Mouse (Mus musculus) cerebellum, adult 9-10 months (tissue): Measurements from ENCODE around the gene Gm28047.

ENCODE experiments used
- DNase-seq: peaks from one replicate; pipeline ENCODE4 v3.0.0; 2022

Gm28047 gene

GRCm38 (mm10) chr15:102546246-102546645 is 78.6 kb downstream of the Gm28047 start:
- DNase-seq, result no peak

- peak; percentile 99 for DNase-seq
Measured at GRCm38 (mm10) chr15:102544801-102545200, 80.1 kb downstream of the Gm28047 start.

- peak; percentile 42 for DNase-seq
Measured at GRCm38 (mm10) chr15:102533926-102534325, 90.9 kb downstream of the Gm28047 start.

- DNase-seq, result peak; percentile 88
Measured at GRCm38 (mm10) chr15:102532106-102532900, 92.6 kb downstream of the Gm28047 start.

DNA sequence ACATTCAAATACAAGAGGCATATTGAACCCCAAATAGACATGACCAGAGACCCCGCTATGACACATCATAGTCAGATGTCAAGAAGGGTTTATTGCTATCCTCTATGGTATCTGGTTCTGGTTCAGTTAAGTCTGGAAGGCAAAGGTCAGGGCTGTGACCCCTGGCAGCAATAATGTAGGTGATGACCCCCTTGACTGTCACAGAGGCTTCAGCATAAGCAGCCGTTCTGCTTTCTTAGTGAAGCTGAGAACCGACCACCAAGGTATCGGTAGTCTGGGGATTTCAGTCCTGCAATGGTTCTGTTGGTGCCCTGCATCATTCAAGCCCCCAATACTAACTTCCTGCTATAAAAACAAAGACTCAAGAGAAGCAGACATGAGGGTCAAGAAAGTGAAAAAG is 93.3 kb downstream of the Gm28047 start:
- DNase-seq, result no peak

- no peak for DNase-seq
Measured at GRCm38 (mm10) chr15:102530566-102530965, 94.3 kb downstream of the Gm28047 start.

GRCm38 (mm10) chr15:102528396-102528795 is 96.5 kb downstream of the Gm28047 start:
- DNase-seq, result no peak

- no peak for DNase-seq
Measured at GRCm38 (mm10) chr15:102527936-102528335, 96.9 kb downstream of the Gm28047 start.

GRCm38 (mm10) chr15:102526111-102527002 is 98.5 kb downstream of the Gm28047 start:
- DNase-seq, result peak; percentile 31

DNA sequence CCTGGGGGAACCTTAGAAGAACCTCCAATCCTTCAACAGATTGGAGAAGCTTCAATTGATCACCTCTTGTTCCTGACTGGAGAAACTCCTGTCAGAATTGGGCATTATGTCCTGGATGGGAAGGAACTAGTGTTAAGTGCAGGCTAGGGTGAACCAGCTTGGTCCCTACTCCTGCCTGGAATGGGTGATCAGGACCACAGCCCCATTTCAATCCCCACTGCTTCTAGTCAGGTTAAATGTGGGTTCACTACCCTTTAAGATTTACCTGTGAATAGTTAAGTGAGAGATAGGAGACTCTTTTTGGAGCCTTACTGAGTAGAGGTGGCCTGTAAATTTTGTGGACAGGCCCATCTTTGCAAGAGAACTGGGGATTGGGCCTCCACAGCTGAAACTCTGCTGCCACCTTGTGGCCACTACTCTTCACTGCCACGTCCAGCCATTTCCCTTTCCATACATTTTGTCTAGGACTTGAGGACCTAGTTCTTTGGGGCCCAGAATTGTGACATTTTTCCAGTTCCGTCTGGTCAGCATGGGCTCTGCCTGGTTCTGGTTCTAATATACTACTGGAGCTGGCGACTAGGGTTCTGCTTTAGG is 99.9 kb downstream of the Gm28047 start, which contains the start of gene Npff:
Gene Npff (minus strand): TSS at position 51 of the 594 bp plus-strand sequence.
- peak; percentile 91 for DNase-seq

DNA sequence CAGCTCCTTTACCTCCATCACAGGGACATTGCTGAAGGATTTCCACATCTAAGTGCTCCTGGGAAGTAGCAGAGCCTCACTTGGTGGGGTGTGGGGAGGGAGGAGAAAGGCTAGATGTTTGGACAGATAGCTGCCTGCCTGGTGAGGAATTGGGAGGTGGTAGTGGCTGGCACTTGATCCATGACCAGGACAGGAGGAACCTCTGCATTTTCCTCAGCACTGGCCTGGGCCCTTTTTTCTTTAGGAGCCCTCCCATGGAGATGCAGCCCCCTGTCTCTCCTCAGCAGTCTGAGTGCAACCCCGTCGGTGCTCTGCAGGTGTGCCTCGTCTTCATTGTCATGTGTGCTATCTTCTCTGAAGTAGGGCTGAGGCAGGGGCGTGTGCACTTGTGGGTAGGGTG is 103.4 kb downstream of the Gm28047 start:
- peak; percentile 51 for DNase-seq

GRCm38 (mm10) chr15:102520416-102520815 is 104.5 kb downstream of the Gm28047 start:
- DNase-seq, result peak; percentile 70

DNA sequence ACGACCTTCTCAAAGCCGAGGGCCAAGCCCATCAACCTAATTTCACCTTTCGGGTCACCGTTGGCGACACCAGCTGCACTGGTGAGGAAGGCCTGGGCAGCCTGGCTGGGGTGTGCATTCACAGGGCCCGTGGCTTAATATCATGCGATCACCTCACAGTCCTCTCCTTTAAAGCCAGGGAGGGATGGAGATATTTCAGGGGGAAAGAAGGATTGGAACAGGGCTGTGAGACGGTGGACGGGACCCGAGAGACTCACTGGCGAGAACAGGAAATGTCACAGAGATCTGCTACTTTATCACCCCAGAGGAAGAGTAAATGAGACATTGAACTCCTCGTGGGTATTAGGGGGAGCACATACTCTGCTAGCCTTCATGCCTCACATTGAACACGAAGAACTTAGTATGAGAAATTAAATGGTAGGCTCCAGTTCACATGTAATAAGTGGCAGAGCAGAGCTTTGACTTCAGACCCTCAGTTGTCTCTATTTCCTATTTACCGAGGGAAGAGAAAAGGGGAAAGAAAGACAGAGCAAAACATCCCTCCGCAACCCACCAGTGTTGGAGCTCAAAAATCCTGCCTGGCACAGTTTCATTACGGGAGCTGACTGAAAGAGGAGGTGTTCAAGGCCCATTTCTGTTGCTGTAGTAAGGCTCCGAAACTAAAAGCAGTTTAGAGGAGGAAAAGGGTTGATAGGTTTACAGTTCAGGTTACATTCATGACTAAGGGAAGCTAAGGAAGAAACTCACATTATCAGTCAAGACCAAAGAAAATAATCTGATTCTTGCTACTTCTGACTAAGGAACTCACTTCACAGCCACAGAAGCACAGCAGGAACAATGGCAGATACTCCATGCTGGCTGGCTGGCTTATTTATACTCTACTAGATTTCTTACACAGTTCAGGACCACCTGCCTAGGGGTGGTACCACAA is 105.4 kb downstream of the Gm28047 start:
- DNase-seq, result peak; percentile 72

DNA sequence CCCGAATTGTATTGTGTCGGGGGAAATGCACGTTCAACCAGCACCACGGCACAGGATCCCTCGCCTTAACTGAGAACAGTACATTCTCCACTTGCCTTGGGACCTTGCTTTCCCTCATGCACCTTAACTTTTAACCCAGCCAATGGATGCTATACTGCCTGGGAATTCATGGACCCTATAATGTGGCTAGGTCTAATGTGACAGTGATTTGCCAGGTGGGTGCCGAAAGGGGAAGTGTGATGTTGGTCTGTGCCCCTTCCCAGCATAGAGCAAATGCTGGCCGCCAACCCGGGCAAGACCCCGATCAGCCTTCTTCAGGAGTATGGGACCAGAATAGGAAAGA is 106.0 kb downstream of the Gm28047 start:
- no peak for DNase-seq

DNA sequence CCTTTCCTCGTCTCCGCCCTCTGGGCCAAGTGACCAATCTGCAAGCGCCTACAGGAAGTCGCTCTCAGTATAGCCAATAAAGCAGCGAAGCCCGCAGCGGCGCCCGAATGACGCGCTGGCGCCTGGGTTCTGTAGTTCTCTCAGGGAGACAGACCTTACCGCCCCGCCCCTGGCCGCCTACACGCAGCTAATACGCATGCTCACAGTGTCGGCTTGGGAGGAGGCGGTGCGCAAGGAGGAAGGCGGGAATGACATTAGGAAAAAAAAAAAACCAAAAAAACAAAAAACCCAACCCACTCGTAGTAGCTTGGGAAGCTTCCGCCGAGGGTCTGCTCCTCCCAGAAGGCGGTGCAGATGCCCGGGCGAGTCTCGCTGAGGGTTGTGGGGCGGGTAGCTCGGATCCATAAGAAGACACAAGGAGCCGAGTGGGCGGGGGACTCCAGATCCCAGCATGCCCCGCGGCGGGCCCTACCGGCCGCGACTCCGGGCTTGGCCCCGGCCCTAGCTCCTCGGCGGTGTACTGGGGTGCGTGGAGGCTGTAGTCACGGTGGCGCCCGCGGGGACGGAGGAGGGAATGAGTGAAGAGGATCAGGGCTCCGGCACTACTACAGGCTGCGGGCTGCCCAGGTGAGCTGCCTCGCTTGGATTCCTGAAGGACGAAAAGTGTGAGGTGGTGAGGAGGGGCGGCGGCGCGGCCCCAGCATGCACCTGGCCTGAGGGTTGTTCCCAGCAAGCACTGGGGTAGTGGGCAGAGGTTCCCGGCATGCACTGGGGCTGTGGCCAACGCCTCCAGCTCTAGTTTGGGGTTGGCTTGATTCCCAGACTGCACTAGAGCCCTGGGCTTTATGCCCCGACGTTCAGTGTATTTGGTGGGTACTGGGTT is 106.7 kb downstream of the Gm28047 start, which contains the start of gene Tarbp2:
Gene Tarbp2 (plus strand): TSS at position 217 of the 883 bp plus-strand sequence.
- peak; percentile 100 for DNase-seq

DNA sequence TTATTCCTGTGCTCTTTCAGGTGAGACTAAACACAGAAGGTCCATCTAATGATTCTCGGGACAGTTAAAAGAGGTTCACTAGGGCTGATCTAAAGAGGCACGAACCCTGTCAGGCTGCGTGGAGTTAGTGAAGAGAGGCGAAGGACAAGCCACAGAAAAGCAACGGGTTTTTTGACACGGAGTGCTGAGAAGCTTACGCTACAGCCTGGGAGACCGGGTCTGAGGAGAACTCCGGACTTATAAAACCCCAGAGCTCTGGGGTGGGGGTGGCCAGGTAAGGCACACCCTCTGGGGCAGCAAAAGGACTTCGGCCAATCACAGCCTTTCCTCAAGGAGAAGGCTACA is 107.3 kb downstream of the Gm28047 start:
- no peak for DNase-seq

GRCm38 (mm10) chr15:102516728-102517404 is 108.0 kb downstream of the Gm28047 start, which contains the start of gene Map3k12:
Map3k12 (minus strand) TSS chr15:102517064.
- DNase-seq, result peak; percentile 90

- peak; percentile 80 for DNase-seq
Measured at GRCm38 (mm10) chr15:102516293-102516692, 108.6 kb downstream of the Gm28047 start.

DNA sequence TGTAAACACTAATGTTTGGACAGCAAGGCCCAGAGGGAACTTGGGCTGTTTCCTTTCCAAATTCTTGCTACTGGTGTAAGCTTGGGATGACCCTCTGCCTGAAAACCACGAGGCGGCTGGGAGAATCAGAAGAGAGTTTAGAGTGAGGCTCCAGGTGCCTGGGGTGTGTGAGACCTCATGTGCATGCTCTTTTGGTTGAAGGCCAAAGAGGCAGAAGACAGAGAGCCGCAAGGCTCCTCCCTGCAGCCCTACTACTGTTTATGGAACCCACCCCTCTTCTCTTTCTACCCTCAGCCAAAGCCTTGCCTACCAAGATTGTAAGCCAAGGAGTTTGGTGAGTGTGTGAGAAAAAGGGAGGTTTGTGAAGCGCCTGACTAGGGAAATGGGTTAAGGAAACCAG is 109.1 kb downstream of the Gm28047 start:
- DNase-seq, result no peak

DNA sequence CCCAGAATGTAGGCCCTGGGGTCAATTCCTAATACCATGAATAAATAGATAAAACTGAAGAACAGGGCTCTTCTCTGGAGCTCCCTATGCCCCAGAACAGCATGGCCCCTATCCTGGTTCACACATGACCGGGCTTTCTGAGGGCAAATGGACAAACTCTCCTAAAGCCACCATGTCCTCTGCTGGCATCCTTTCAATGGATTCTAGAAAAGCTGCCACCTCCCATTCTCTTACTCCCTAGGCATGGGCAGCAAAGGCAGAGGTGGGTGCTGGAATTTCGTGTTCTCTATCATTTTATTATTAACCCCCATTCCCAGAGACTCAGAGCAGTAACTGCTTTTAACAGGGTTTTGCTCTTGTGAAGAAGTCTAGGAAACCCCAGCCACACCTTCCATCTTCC is 109.6 kb downstream of the Gm28047 start:
- DNase-seq, result no peak

DNA sequence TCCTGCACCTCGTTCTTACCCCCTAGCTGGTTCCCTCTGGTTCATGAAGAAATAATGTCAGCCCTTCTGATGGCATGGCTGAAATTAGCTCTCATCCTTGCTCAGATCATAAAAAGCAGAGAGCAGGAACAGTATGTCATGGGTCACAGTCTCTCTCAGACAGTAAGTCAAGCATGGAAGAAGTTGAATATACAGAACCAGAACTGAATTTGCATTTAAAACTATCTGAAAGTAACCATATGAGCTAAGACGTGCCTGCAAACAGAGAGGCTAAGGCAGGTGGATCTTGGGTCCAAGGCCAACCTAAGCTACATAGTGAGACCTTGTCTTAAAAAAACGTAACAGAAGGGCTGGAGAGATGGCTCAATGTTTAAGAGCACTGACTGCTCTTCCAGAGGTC is 111.9 kb downstream of the Gm28047 start:
- no peak for DNase-seq
